Mouse (Mus musculus): ENCODE measurements around the gene Stx3. TPM values are rescaled to one million over a fixed set of nuclear protein-coding genes. Genes with fewer than 3 reads are reported as not detected.

Gene Stx3
- total RNA-seq, 2 experiments from 2014 or later: 28.2 to 30.0 TPM

- DNase-seq (ENCODE audit: low spot score in 2 of 2): no peak
Observed at GRCm38 (mm10) chr19:11808452-11808851, 10.8 kb downstream of the Stx3 start.

- DNase-seq (ENCODE audit: low spot score in 2 of 2): no peak
Observed at GRCm38 (mm10) chr19:11807822-11808221, 11.4 kb downstream of the Stx3 start.

GRCm38 (mm10) chr19:11807251-11807650, 12.0 kb downstream of the Stx3 start:
- DNase-seq (ENCODE audit: low spot score in 2 of 2): no peak

- no peak for DNase-seq (ENCODE audit: low spot score in 2 of 2)
Observed at GRCm38 (mm10) chr19:11804423-11804822, 14.8 kb downstream of the Stx3 start.

GRCm38 (mm10) chr19:11800531-11801315, 18.5 kb downstream of the Stx3 start:
- DNase-seq (ENCODE audit: low spot score in 2 of 2): no peak

- no peak for DNase-seq (ENCODE audit: low spot score in 2 of 2)
Observed at GRCm38 (mm10) chr19:11794447-11794846, 24.8 kb downstream of the Stx3 start.

- DNase-seq (ENCODE audit: low spot score in 2 of 2): no peak
Observed at GRCm38 (mm10) chr19:11793741-11794359, 25.4 kb downstream of the Stx3 start.

- DNase-seq (ENCODE audit: low spot score in 2 of 2): no peak
Observed at GRCm38 (mm10) chr19:11791825-11792224, 27.4 kb downstream of the Stx3 start.

GRCm38 (mm10) chr19:11788876-11789275, 30.3 kb downstream of the Stx3 start:
- no peak for DNase-seq (ENCODE audit: low spot score in 2 of 2)

- no peak for DNase-seq (ENCODE audit: low spot score in 2 of 2)
Observed at GRCm38 (mm10) chr19:11787826-11788225, 31.4 kb downstream of the Stx3 start.

- DNase-seq (ENCODE audit: low spot score in 2 of 2): no peak
Observed at GRCm38 (mm10) chr19:11785409-11786154, 33.6 kb downstream of the Stx3 start.

GRCm38 (mm10) chr19:11777191-11777865, 41.9 kb downstream of the Stx3 start:
- peak in 1 of 2 experiments; percentile 80 for DNase-seq (ENCODE audit: low spot score in 2 of 2)

- DNase-seq (ENCODE audit: low spot score in 2 of 2): peak; percentile 78 to 94
Observed at GRCm38 (mm10) chr19:11770205-11770892, 48.9 kb downstream of the Stx3 start, which contains the start of gene Mrpl16. Gene Mrpl16 (plus strand): TSS chr19:11770391.

- DNase-seq (ENCODE audit: low spot score in 2 of 2): no peak
Observed at GRCm38 (mm10) chr19:11769257-11769920, 49.8 kb downstream of the Stx3 start.

GRCm38 (mm10) chr19:11768163-11768562, 51.0 kb downstream of the Stx3 start:
- peak in 1 of 2 experiments; percentile 55 for DNase-seq (ENCODE audit: low spot score in 2 of 2)

- no peak for DNase-seq (ENCODE audit: low spot score in 2 of 2)
Observed at GRCm38 (mm10) chr19:11766413-11766812, 52.8 kb downstream of the Stx3 start.

- DNase-seq (ENCODE audit: low spot score in 2 of 2): no peak
Observed at GRCm38 (mm10) chr19:11765059-11765458, 54.1 kb downstream of the Stx3 start.

GRCm38 (mm10) chr19:11747298-11747697, 71.9 kb downstream of the Stx3 start, which contains the start of gene Gif:
Gene Gif (plus strand): TSS chr19:11747554.
- DNase-seq (ENCODE audit: low spot score in 2 of 2): no peak

GRCm38 (mm10) chr19:11745680-11746079, 73.5 kb downstream of the Stx3 start:
- DNase-seq (ENCODE audit: low spot score in 2 of 2): no peak

GRCm38 (mm10) chr19:11736455-11736854, 82.7 kb downstream of the Stx3 start:
- DNase-seq (ENCODE audit: low spot score in 2 of 2): no peak

Measured in layer of hippocampus, adult 18-20 months (tissue).